Mouse (Mus musculus): ENCODE data around the gene Pola2.

- TF ChIP-seq POLR2A (IDR thresholded peaks at IDR 0.05; ENCODE audit: low read depth, low read length) (no peak), CTCF (conservative IDR thresholded peaks at IDR 0.05; ENCODE audit: insufficient read depth, insufficient read length, low read depth, low read length) (no peak)
These were observed 38.6 kb downstream of the Pola2 start for GRCm38 (mm10) chr19:5925311-5925855.

Measured in kidney, adult 2 months (tissue).